In the genomic region with DNA sequence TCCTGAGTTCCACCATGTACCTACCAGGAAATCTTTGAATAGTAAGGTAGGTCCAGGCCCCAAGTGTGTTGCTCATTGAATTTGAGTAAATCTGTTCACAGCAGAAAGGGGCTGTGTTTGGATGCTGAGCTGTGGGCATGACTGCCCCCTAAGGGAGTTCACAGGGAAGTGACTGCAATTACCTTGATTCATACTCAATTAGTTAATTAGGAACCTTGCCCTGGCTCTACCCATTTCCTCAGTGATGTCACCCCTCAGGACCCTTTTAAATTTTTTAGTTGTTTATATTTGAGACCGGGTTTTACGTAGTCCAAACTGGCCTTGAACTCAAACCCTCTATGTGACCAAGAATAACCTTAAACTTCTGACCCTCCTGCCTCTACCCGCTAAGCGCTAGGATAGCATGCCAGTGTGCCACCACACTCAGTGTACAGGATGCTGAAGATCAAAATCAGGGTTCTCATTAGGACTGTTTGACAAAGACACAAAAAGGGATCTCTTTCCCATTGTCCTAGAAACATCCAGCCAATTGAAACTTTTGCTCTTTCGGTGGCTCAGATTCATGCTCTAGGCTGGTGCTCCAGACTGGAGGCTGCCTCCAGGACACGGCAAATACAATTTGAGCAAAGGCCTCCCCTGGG, we compare ENCODE assay signal across 8 mouse cellular contexts. TPM values are rescaled to one million over a fixed set of nuclear protein-coding genes. Genes with fewer than 3 reads are reported as not detected.
A peak's percentile ranks its signal among the peaks of the same experiment; 100 is the strongest.
DNase-seq lines count a peak whose midpoint lies in the region; ATAC-seq lines count a peak whose summit lies in the region.

No protein-coding gene starts in this region.

- peak overlapping the region; percentile 73; the same call in 1 of the 2 replicates for H3K27ac ChIP-seq in kidney, embryonic 14.5 days (ENCODE audit: low read depth, low read length)

- WGBS in kidney, embryonic 14.5 days, result 12% methylated on average over 6 of the region's 6 CpGs

- H3K4me2 ChIP-seq in kidney, embryonic 14.5 days (replicated peaks; ENCODE audit: low read depth, low read length), result peak overlapping the region; percentile 91

- no peak for DNase-seq in kidney, adult 9 months
- peak; percentile 44 for DNase-seq in brain, adult 2 months (ENCODE audit: low read depth, low spot score)
- DNase-seq in induced T-regulatory cell, adult 2 months (ENCODE audit: low read depth), result peak; percentile 44
- DNase-seq in right cerebral cortex, postnatal 14 days, result no peak
- no peak for DNase-seq in gastrocnemius, postnatal 10 days

- no peaks in the 10 kb centered on the region for H3K36me3 ChIP-seq in kidney, embryonic 14.5 days (ENCODE audit: control insufficient read depth, insufficient read depth, low read length)

- no peaks in the 10 kb centered on the region for H3K9me3 ChIP-seq in kidney, embryonic 14.5 days (ENCODE audit: control insufficient read depth, low read length)

- peaks cover 21% of the 10 kb centered on the region for H3K4me1 ChIP-seq in kidney, embryonic 14.5 days (ENCODE audit: control insufficient read depth, insufficient read depth, low read length)

- peak overlapping the region; percentile 79 for H3K4me3 ChIP-seq in kidney, embryonic 14.5 days (ENCODE audit: low read length)

- peak overlapping the region; percentile 73; the same call in 1 of the 2 replicates for H3K9ac ChIP-seq in kidney, embryonic 14.5 days (ENCODE audit: low read depth, low read length)

- H3K27me3 ChIP-seq in kidney, embryonic 14.5 days (ENCODE audit: control insufficient read depth, insufficient read depth, low read length), result no peaks in the 10 kb centered on the region

- ATAC-seq in kidney, embryonic 14.5 days (ENCODE audit: low FRiP score, low TSS enrichment), result no peak; the same call in 1 of the 2 replicates
- 0 out of 2 replicates have a peak, but pooled peaks have one; percentile 24 for ATAC-seq in monocyte, adult 5-6 weeks (replicated peaks; ENCODE audit: insufficient number of reproducible peaks, low FRiP score, low TSS enrichment, poor library complexity, severe bottlenecking)
- no peak for ATAC-seq in activated CD4-positive, CD25-positive, alpha-beta regulatory T cell, adult 4 months

RNA-seq across cellular contexts. Expression of gene Rasl11a, which starts 0.5 kb away (rescaled TPM):
- polyA plus RNA-seq in kidney, embryonic 14.5 days (2014; fragmentation: Nextera tagmentation; extraction: Ambion mirVana), result 53.0 and 58.0 TPM in 2 replicates
- total RNA-seq in monocyte, adult 5-6 weeks (2017), result not detected in 3 replicates
- 1 to 10 TPM; 3.9 to 5.1 TPM for total RNA-seq in gastrocnemius, postnatal 10 days (2021)
- 1 to 10 TPM; 2.1 to 6.0 TPM for polyA plus RNA-seq in activated CD4-positive, CD25-positive, alpha-beta regulatory T cell, adult 4 months (2017; shearing (Covaris generic))

RNA-seq across cellular contexts. Expression of gene Rpl21, which starts 11.7 kb away (rescaled TPM):
- 689 and 848 TPM in 2 replicates for polyA plus RNA-seq in kidney, embryonic 14.5 days (2014; fragmentation: Nextera tagmentation; extraction: Ambion mirVana)
- total RNA-seq in monocyte, adult 5-6 weeks (2017), result 1,238 to 1,537 TPM (median 1,512 TPM) in 3 replicates
- total RNA-seq in gastrocnemius, postnatal 10 days (2021), result 100 to 1,000 TPM; 258 to 266 TPM
- polyA plus RNA-seq in activated CD4-positive, CD25-positive, alpha-beta regulatory T cell, adult 4 months (2017; shearing (Covaris generic)), result 1,000 to 10,000 TPM in 1 of 2 experiments, 100 to 1,000 TPM in 1; 720 to 1,295 TPM

RNA-seq across cellular contexts. Expression of gene Usp12, which starts 49.6 kb away (rescaled TPM):
- 11.0 and 14.4 TPM in 2 replicates for polyA plus RNA-seq in kidney, embryonic 14.5 days (2014; fragmentation: Nextera tagmentation; extraction: Ambion mirVana)
- 79.2 to 105 TPM (median 81.8 TPM) in 3 replicates for total RNA-seq in monocyte, adult 5-6 weeks (2017)
- 10 to 100 TPM; 19.4 to 21.5 TPM for total RNA-seq in gastrocnemius, postnatal 10 days (2021)
- polyA plus RNA-seq in activated CD4-positive, CD25-positive, alpha-beta regulatory T cell, adult 4 months (2017; shearing (Covaris generic)), result 1 to 10 TPM; 4.6 to 4.8 TPM

Comparison
In these comparisons a context has a peak if more than half of its experiments do, and no peak if none do; other contexts are left out.
1. DNase-seq: peak in brain, adult 2 months (single experiment) and induced T-regulatory cell, adult 2 months (single experiment); none in kidney, adult 9 months (single experiment), right cerebral cortex, postnatal 14 days (single experiment) and gastrocnemius, postnatal 10 days (single experiment).